Comparison of ENCODE assay signal across 16 mouse cellular contexts in genomic region chr16:11518803-11519498, GRCm38 (mm10).
DNase-seq lines count a peak whose midpoint lies in the region; ATAC-seq and TF ChIP-seq lines count a peak whose summit lies in the region.
"Had no signal": no experiment of that assay in that cellular context is flagged by ENCODE, and none has a peak within 500 bp of the region (broad histone marks: within the 10 kb centered on the region; RNA-seq: fewer than 3 reads in every experiment).

No protein-coding gene starts in this region.

- intact Hi-C loops in heart, postnatal 10 days (cut with DNase I) = loop anchor here (5.0 kb wide), 1 partner anchor 52 kb away; no protein-coding TSS in a partner anchor

- dilution Hi-C loops in CH12.LX (cut with MboI; ENCODE audit: extremely low pct_ligation_motif_present, extremely low pct_unique_long_range_greater_than_20kb, low sequenced_read_pairs) = no loop called here

- no peak overlapping the region for H3K4me2 ChIP-seq in lung, postnatal 0 days (replicated peaks; ENCODE audit: low read depth, low read length)
- no peak overlapping the region for H3K4me2 ChIP-seq in CH12.LX (ENCODE audit: insufficient read depth, low read depth, poor library complexity, severe bottlenecking)
- H3K4me2 ChIP-seq in embryonic facial prominence, embryonic 14.5 days (ENCODE audit: low read depth, low read length) = no peak overlapping the region
- no peak overlapping the region for H3K4me2 ChIP-seq in forebrain, postnatal 0 days (ENCODE audit: low read depth)
- H3K4me2 ChIP-seq: midbrain, embryonic 13.5 days; neural tube, embryonic 15.5 days had no signal

- no peaks in the 10 kb centered on the region for H3K9me3 ChIP-seq in lung, postnatal 0 days (ENCODE audit: low read length)
- no peaks in the 10 kb centered on the region for H3K9me3 ChIP-seq in CH12.LX (replicated peaks; ENCODE audit: low read length)
- no peaks in the 10 kb centered on the region for H3K9me3 ChIP-seq in embryonic facial prominence, embryonic 14.5 days (ENCODE audit: control insufficient read depth, low read length)
- no peaks in the 10 kb centered on the region for H3K9me3 ChIP-seq in forebrain, postnatal 0 days (ENCODE audit: low read length)
- H3K9me3 ChIP-seq: midbrain, embryonic 13.5 days; neural tube, embryonic 15.5 days had no signal

- in situ Hi-C loops in CH12.LX (cut with MboI; ENCODE audit: low pct_ligation_motif_present, low pct_unique_long_range_greater_than_20kb, low sequenced_read_pairs) = no loop called here

- TF ChIP-seq CTCF in lung, postnatal 0 days (IDR thresholded peaks at IDR 0.05) = no peak
- TF ChIP-seq CTCF in lung, adult 2 months (IDR thresholded peaks at IDR 0.05; ENCODE audit: insufficient read depth, low read length) = no peak
- no peak for TF ChIP-seq CTCF in CH12.LX (conservative IDR thresholded peaks at IDR 0.05 in 1 of 2, IDR thresholded peaks at IDR 0.05 in 1 of 2; ENCODE audit: low read depth in 2 of 2, low read length in 2 of 2)
- TF ChIP-seq CTCF in forebrain, postnatal 0 days (IDR thresholded peaks at IDR 0.05; ENCODE audit: low read depth) = no peak

- no peak for TF ChIP-seq POLR2A in lung, adult 2 months (IDR thresholded peaks at IDR 0.05; ENCODE audit: borderline replicate concordance, extremely low read depth, low read depth, low read length)
- TF ChIP-seq POLR2A in CH12.LX (IDR thresholded peaks at IDR 0.05; ENCODE audit: low read depth, low read length) = no peak

- H3K4me3 ChIP-seq in lung, postnatal 0 days (ENCODE audit: low read depth, low read length) = no peak overlapping the region
- H3K4me3 ChIP-seq in lung, adult 2 months (replicated peaks; ENCODE audit: extremely low read depth, low read depth, low read length) = no peak overlapping the region
- H3K4me3 ChIP-seq in CH12.LX (replicated peaks in 1 of 3; ENCODE audit: low read depth in 2 of 3, low read length in 2 of 3, poor library complexity in 1 of 3) = no peak overlapping the region
- H3K4me3 ChIP-seq in embryonic facial prominence, embryonic 14.5 days (ENCODE audit: low read depth, low read length) = no peak overlapping the region
- no peak overlapping the region for H3K4me3 ChIP-seq in forebrain, postnatal 0 days (ENCODE audit: low read depth, low read length)
- H3K4me3 ChIP-seq: midbrain, embryonic 13.5 days; neural tube, embryonic 15.5 days had no signal

- WGBS in lung, postnatal 0 days = 64% methylated on average over 12 of the region's 12 CpGs
- WGBS in lung, adult 2 months = 56% methylated on average over 12 of the region's 12 CpGs
- 74% methylated on average over 12 of the region's 12 CpGs for WGBS in embryonic facial prominence, embryonic 14.5 days
- 90% methylated on average over 12 of the region's 12 CpGs for WGBS in forebrain, postnatal 0 days

- no peak overlapping the region for H3K9ac ChIP-seq in lung, postnatal 0 days (replicated peaks; ENCODE audit: low read depth)
- H3K9ac ChIP-seq in CH12.LX (ENCODE audit: insufficient read depth, low read depth) = no peak overlapping the region
- no peak overlapping the region for H3K9ac ChIP-seq in embryonic facial prominence, embryonic 14.5 days (ENCODE audit: low read depth, low read length)
- H3K9ac ChIP-seq in forebrain, postnatal 0 days = no peak overlapping the region
- H3K9ac ChIP-seq: midbrain, embryonic 13.5 days; neural tube, embryonic 15.5 days had no signal

- no peak for TF ChIP-seq EP300 in lung, postnatal 0 days (IDR thresholded peaks at IDR 0.05)
- no peak for TF ChIP-seq EP300 in CH12.LX (IDR thresholded peaks at IDR 0.05; ENCODE audit: low read length)

- H3K4me1 ChIP-seq in lung, postnatal 0 days (ENCODE audit: insufficient read depth, low read depth, low read length) = no peaks in the 10 kb centered on the region
- peaks cover 6% of the 10 kb centered on the region; the same call in 1 of the 2 replicates for H3K4me1 ChIP-seq in lung, adult 2 months (ENCODE audit: control insufficient read depth, insufficient read depth, low read length)
- peaks cover 0 to 16% of the 10 kb centered on the region in 2 experiments; a peak in 2 of 4 replicates for H3K4me1 ChIP-seq in CH12.LX (ENCODE audit: control insufficient read depth in 1 of 2, insufficient read depth in 2 of 2)
- no peaks in the 10 kb centered on the region for H3K4me1 ChIP-seq in embryonic facial prominence, embryonic 14.5 days (ENCODE audit: control insufficient read depth, insufficient read depth, low read length)
- no peaks in the 10 kb centered on the region for H3K4me1 ChIP-seq in forebrain, postnatal 0 days (ENCODE audit: insufficient read depth)
- H3K4me1 ChIP-seq: midbrain, embryonic 13.5 days; neural tube, embryonic 15.5 days had no signal

- no peak overlapping the region for H3K27ac ChIP-seq in lung, postnatal 0 days (ENCODE audit: low read length)
- H3K27ac ChIP-seq in CH12.LX (ENCODE audit: insufficient read depth, low read depth) = no peak overlapping the region
- H3K27ac ChIP-seq in embryonic facial prominence, embryonic 14.5 days (replicated peaks; ENCODE audit: low read depth, low read length) = no peak overlapping the region
- no peak overlapping the region for H3K27ac ChIP-seq in forebrain, postnatal 0 days (ENCODE audit: low read depth, low read length)
- H3K27ac ChIP-seq: midbrain, embryonic 13.5 days; neural tube, embryonic 15.5 days had no signal

- no peaks in the 10 kb centered on the region for H3K36me3 ChIP-seq in lung, postnatal 0 days (ENCODE audit: insufficient read depth, low read length)
- peaks cover 0 to 2% of the 10 kb centered on the region in 2 experiments for H3K36me3 ChIP-seq in CH12.LX (replicated peaks in 1 of 2; ENCODE audit: control insufficient read depth in 1 of 2, insufficient read depth in 1 of 2, low read length in 1 of 2)
- 0 out of 2 replicates have a peak, but pooled peaks cover 2% of the 10 kb centered on the region for H3K36me3 ChIP-seq in embryonic facial prominence, embryonic 14.5 days (ENCODE audit: control insufficient read depth, insufficient read depth, low read length)
- peaks cover 6% of the 10 kb centered on the region; the same call in 1 of the 2 replicates for H3K36me3 ChIP-seq in forebrain, postnatal 0 days (ENCODE audit: insufficient read depth)

- no peaks in the 10 kb centered on the region for H3K79me2 ChIP-seq in CH12.LX (replicated peaks; ENCODE audit: control insufficient read depth, extremely low read depth, insufficient read depth, poor library complexity, severe bottlenecking)

- no peak for TF ChIP-seq RAD21 in CH12.LX (IDR thresholded peaks at IDR 0.05; ENCODE audit: low read depth, low read length)

- DNase-seq in lung, postnatal 0 days (ENCODE audit: low spot score) = peak; percentile 33
- no peak for DNase-seq in lung, adult 2 months
- peak; percentile 62 for DNase-seq in CH12.LX (ENCODE audit: extremely low read depth)
- peak; percentile 39 for DNase-seq in embryonic facial prominence, embryonic 14.5 days (ENCODE audit: low spot score)
- peak; percentile 26 to 68 for DNase-seq in thymus, postnatal 10 days (ENCODE audit: low spot score in 2 of 2)
- no peak for DNase-seq in forebrain, postnatal 0 days
- no peak for DNase-seq in heart, postnatal 10 days
- DNase-seq in adrenal gland, adult 2 months = no peak
- DNase-seq: cerebellum, adult 2 months; gastrocnemius, postnatal 36 days; kidney, postnatal 25 days; liver had no signal

- no peaks in the 10 kb centered on the region for H3K27me3 ChIP-seq in lung, postnatal 0 days (replicated peaks; ENCODE audit: insufficient read depth, low read length)
- no peaks in the 10 kb centered on the region for H3K27me3 ChIP-seq in CH12.LX (replicated peaks)
- no peaks in the 10 kb centered on the region for H3K27me3 ChIP-seq in embryonic facial prominence, embryonic 14.5 days (replicated peaks; ENCODE audit: control insufficient read depth, insufficient read depth, low read length)
- H3K27me3 ChIP-seq in forebrain, postnatal 0 days (ENCODE audit: insufficient read depth, low read length) = no peaks in the 10 kb centered on the region
- H3K27me3 ChIP-seq: midbrain, embryonic 13.5 days; neural tube, embryonic 15.5 days had no signal

- no peak for ATAC-seq in lung, postnatal 0 days
- ATAC-seq in embryonic facial prominence, embryonic 14.5 days (ENCODE audit: low read depth) = no peak
- no peak for ATAC-seq in forebrain, postnatal 0 days
- ATAC-seq: activated CD4-positive, CD25-positive, alpha-beta regulatory T cell, adult 4 months; inflammation-experienced regulatory T-cells, adult 6 months; midbrain, embryonic 13.5 days had no signal

TF ChIP-seq in CH12.LX, 34 proteins besides CTCF, POLR2A, EP300 and RAD21:
- peak; percentile 95 for TF ChIP-seq ZNF384 (IDR thresholded peaks at IDR 0.05; ENCODE audit: low read depth, low read length)
- TF ChIP-seq IRF4 (IDR thresholded peaks at IDR 0.05; ENCODE audit: low read depth, low read length) = no peak
- TF ChIP-seq BHLHE40 (IDR thresholded peaks at IDR 0.05; ENCODE audit: low read depth, low read length) = peak; percentile 20; the same call in 1 of the 2 replicates
- TF ChIP-seq ZC3H11A (IDR thresholded peaks at IDR 0.05; ENCODE audit: low read depth, low read length) = no peak
- peak; percentile 88 for TF ChIP-seq MAX (IDR thresholded peaks at IDR 0.05; ENCODE audit: low read length)
- TF ChIP-seq TBP (conservative IDR thresholded peaks at IDR 0.05; ENCODE audit: low read depth, low read length) = no peak
- TF ChIP-seq ELF1 (IDR thresholded peaks at IDR 0.05; ENCODE audit: low read depth, low read length) = peak; percentile 58
TF ChIP-seq in CH12.LX: peak in this region for 4.

Comparison
In these comparisons a context has a peak if more than half of its experiments do, and no peak if none do; other contexts are left out.
1. DNase-seq: peak in lung, postnatal 0 days (single experiment), CH12.LX (single experiment), embryonic facial prominence, embryonic 14.5 days (single experiment) and thymus, postnatal 10 days (2 of 2); none in lung, adult 2 months (single experiment), forebrain, postnatal 0 days (single experiment), heart, postnatal 10 days (0 of 2) and adrenal gland, adult 2 months (single experiment).